Mouse (Mus musculus) kidney, adult 2 months (tissue): ENCODE measurements around the gene Thbs1.

Experiments
- CTCF ChIP-seq: fragments of 200-500 bp; conservative IDR thresholded peaks from 2 replicates; pipeline ENCODE4 v1.5.1; 2011; ENCODE audit warnings: low read depth, mild to moderate bottlenecking, control low read depth, low read length, moderate library complexity, mixed read lengths; ENCODE audit not compliant: insufficient read depth, insufficient read length
- POLR2A ChIP-seq: fragments of 200-500 bp; IDR thresholded peaks from one replicate; pipeline ENCODE4 v1.6.1; 2011; ENCODE audit warnings: low read depth, low read length, control low read depth

DNA sequence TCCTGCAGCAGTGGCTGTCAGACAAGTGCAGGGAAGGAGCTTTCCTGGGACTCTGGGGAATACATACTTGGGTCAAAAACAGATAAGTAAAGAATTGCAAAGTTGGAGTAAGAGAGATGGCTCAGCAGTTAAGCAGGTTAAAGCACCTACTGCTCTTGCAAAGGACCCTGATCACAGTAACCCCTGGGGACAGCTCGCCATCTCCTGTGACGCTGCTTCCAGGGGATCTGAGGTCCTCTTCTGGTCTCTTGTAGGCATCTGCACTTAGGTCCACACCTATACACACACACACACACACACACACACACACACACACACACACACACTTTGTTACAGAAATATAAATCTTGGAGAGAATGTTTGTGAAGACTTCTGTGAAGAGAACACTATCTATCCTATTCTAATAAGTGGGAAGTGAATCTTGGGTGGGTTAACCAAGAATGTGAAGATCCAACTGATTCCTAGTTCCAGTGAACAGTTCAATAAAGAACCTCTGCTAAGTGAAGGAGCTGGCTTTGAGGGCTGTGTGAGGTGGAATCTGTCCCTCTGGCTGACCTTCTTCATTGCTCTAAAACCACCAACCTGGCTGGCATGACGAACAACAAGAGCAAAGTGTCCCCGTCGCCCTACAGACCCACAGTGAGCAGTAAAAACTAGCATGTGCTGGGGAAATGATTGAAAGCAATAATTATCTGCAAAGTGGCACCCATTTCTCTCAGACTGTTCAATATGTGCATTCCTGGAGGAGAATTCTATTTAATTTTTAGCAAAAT, 16.0 kb downstream of the Thbs1 start:
- TF ChIP-seq POLR2A (no peak), CTCF (no peak)
